Mouse (Mus musculus): ENCODE measurements around the gene Omg.

GRCm38 (mm10) chr11:79533950-79534690 lies 30.2 kb upstream of the Omg start:
- TF ChIP-seq CTCF (IDR thresholded peaks at IDR 0.05) (no peak), EP300 (IDR thresholded peaks at IDR 0.05; ENCODE audit: insufficient read depth, low read depth, low read length) (no peak), POLR2A (IDR thresholded peaks at IDR 0.05; ENCODE audit: insufficient read depth, low read depth, low read length) (no peak)
